Mouse (Mus musculus) midbrain, embryonic 16.5 days (tissue): ENCODE results near the gene Rtn4. TPM values are rescaled to one million over a fixed set of nuclear protein-coding genes. Genes with fewer than 3 reads are reported as not detected.

Experiments
- ATAC-seq: fragments of 200-750 bp; cut with Nextera tagmentation; 2 replicates; pipeline ENCODE4 v1.8.0; 2017; ENCODE audit warnings: moderate TSS enrichment
- H3K27ac ChIP-seq: fragments of 300-500 bp; sonication (generic); 2 replicates; pipeline ENCODE4 v1.5.1; 2014; ENCODE audit warnings: mild to moderate bottlenecking, low read length, mixed read lengths
- H3K27me3 ChIP-seq: fragments of 300-500 bp; sonication (generic); 2 replicates; pipeline ENCODE4 v1.6.1; 2014; ENCODE audit warnings: low read depth, low read length, mixed read lengths; ENCODE audit not compliant: control insufficient read depth, insufficient read depth
- H3K36me3 ChIP-seq: fragments of 300-500 bp; sonication (generic); 2 replicates; pipeline ENCODE4 v1.6.1; 2014; ENCODE audit warnings: mild to moderate bottlenecking, low read length, moderate library complexity, mixed read lengths; ENCODE audit not compliant: control insufficient read depth, insufficient read depth
- H3K4me1 ChIP-seq: fragments of 300-500 bp; sonication (generic); 2 replicates; pipeline ENCODE4 v1.6.1; 2014; ENCODE audit warnings: mild to moderate bottlenecking, low read length, mixed read lengths; ENCODE audit not compliant: control insufficient read depth, insufficient read depth
- H3K4me2 ChIP-seq: fragments of 300-500 bp; sonication (generic); 2 replicates; pipeline ENCODE4 v1.6.1; 2014; ENCODE audit warnings: mild to moderate bottlenecking, low read length, mixed read lengths
- H3K4me3 ChIP-seq: fragments of 300-500 bp; sonication (generic); 2 replicates; pipeline ENCODE4 v1.5.1; 2014; ENCODE audit warnings: low read depth, mild to moderate bottlenecking, low read length, moderate library complexity, mixed read lengths
- H3K9ac ChIP-seq: fragments of 300-500 bp; sonication (generic); 2 replicates; pipeline ENCODE4 v1.6.1; 2014; ENCODE audit warnings: low read depth, low read length, mixed read lengths
- H3K9me3 ChIP-seq: fragments of 300-500 bp; sonication (generic); replicated peaks from 2 replicates; pipeline ENCODE4 v1.6.1; 2014; ENCODE audit warnings: mild to moderate bottlenecking, low read length, mixed read lengths; ENCODE audit not compliant: control insufficient read depth, poor library complexity, severe bottlenecking
- WGBS: fragments of 180-500 bp; shearing (Covaris S2); extraction: QIAGEN DNeasy Blood & Tissue Kit; methylation state at CpG from one replicate; pipeline ENCODE4 v1.1.7; 2014; 5-methylcytosine and 5-hydroxymethylcytosine counted together
- polyA plus RNA-seq: library from polyadenylated mRNA; unstranded; fragments of >200 nt; fragmentation: Nextera tagmentation; extraction: Ambion mirVana; gene quantifications from 2 replicates; pipeline ENCODE4 v1.2.1, GENCODE M21; 2015

Rtn4 gene
- polyA plus RNA-seq, 1 experiment from 2014 or later = 140 TPM

DNA sequence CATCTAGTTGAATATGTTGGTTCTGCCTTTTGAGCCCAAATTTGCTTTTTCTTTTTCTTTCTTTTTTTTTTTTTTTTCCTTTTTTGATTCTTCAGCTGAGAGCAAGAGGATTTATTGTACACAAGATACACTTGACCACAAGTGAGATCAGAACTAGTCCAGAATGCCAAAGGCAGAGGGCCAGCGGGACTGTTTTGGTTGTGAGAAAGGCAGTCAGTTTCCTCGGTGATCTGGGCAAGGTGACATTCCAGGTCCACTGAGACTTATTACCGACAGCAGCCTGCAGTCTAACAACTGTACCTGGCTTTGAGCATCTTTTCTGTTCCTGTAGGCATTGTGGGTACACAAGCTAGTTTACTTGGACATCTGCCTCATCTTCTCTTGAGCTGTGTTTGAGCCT lies 10.0 kb downstream of the Rtn4 start:
- Histone ChIP-seq H3K4me1 (peaks cover 18% of the 10 kb centered on the region), H3K4me3 (no peak overlapping the region), H3K36me3 (peaks cover 3% of the 10 kb centered on the region; the same call in 1 of the 2 replicates), H3K27ac (no peak overlapping the region), H3K9me3 (no peaks in the 10 kb centered on the region), H3K9ac (no peak overlapping the region), H3K4me2 (no peak overlapping the region), H3K27me3 (no peaks in the 10 kb centered on the region)
- ATAC-seq = no peak
- WGBS = 81% methylated on average over 3 of the region's 3 CpGs

DNA sequence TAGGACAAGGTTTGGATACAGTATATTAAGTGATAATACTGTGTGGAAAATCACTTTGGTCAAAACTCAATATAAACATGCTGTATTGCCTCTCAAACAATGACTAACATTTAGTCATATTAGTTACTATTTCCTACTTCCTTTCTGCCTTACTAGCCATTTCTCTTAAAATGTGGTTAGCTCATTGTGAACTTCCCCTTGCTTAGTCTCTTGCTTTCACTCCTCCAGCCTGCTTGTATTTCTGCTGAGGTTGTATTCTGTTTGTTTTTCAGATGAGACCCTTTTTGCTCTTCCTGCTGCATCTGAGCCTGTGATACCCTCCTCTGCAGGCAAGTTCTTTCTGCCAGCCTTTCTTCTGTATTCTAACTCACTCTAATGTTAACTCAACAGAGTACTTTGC lies 12.5 kb downstream of the Rtn4 start:
- H3K4me2 ChIP-seq = no peak overlapping the region
- H3K9me3 ChIP-seq = no peaks in the 10 kb centered on the region
- no peak for ATAC-seq
- peaks cover 3% of the 10 kb centered on the region; the same call in 1 of the 2 replicates for H3K36me3 ChIP-seq
- H3K9ac ChIP-seq = no peak overlapping the region
- no peaks in the 10 kb centered on the region for H3K27me3 ChIP-seq
- H3K4me3 ChIP-seq = no peak overlapping the region
- peaks cover 12% of the 10 kb centered on the region for H3K4me1 ChIP-seq
- H3K27ac ChIP-seq = no peak overlapping the region

DNA sequence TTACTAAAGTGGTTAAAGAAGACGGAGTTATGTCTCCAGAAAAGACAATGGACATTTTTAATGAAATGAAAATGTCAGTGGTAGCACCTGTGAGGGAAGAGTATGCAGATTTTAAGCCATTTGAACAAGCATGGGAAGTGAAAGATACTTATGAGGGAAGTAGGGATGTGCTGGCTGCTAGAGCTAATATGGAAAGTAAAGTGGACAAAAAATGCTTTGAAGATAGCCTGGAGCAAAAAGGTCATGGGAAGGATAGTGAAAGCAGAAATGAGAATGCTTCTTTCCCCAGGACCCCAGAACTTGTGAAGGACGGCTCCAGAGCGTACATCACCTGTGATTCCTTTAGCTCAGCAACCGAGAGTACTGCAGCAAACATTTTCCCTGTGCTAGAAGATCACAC lies 14.1 kb downstream of the Rtn4 start:
- ATAC-seq = no peak
- Histone ChIP-seq H3K9ac (no peak overlapping the region), H3K9me3 (no peaks in the 10 kb centered on the region), H3K27me3 (no peaks in the 10 kb centered on the region), H3K27ac (no peak overlapping the region), H3K4me1 (peaks cover 13% of the 10 kb centered on the region), H3K4me3 (no peak overlapping the region), H3K4me2 (no peak overlapping the region), H3K36me3 (peaks cover 3% of the 10 kb centered on the region; the same call in 1 of the 2 replicates)
- WGBS = 90% methylated on average over 4 of the region's 4 CpGs

DNA sequence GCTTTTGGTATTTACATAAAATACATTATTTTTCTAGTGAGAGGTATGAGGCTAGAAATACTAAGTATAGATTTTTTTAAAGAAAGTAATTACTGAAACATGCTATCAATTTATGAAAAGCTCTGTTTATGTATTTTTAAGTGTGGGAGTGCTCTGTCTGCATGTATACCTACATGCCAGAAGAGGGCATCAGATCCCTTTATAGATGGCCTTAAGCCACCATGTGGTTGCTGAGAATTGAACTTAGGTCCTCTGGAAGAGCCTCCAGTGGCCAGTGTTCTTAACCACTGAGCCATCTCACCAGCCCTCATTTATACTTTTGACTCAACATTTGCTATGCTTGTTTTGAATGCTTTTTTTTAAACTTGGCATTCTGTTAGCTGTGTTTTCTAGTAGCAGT lies 16.8 kb downstream of the Rtn4 start:
- no peak for ATAC-seq
- Histone ChIP-seq H3K36me3 (peaks cover 3% of the 10 kb centered on the region; the same call in 1 of the 2 replicates), H3K9me3 (no peaks in the 10 kb centered on the region), H3K4me3 (no peak overlapping the region), H3K27ac (no peak overlapping the region), H3K4me2 (no peak overlapping the region), H3K4me1 (peaks cover 6% of the 10 kb centered on the region), H3K27me3 (no peaks in the 10 kb centered on the region), H3K9ac (no peak overlapping the region)

DNA sequence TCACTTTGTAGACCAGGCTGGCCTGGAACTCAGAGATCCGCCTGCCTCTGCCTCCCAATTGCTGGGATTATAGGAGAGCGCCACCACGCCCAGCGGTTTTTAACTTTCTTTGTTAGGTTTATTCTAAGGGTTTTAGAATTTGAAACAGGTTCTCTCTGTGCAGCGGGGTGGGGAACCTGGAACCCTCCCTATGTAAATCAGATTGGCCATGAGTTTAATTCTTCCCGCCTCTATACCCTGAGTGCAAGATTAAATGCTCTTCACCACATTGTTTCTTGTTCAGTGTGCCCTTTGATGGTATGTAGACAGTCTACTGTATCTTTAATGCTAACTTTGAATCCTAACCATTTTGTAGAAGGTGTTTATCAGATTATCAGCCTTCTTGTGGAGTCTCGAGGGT lies 21.4 kb downstream of the Rtn4 start:
- H3K27me3 ChIP-seq = no peaks in the 10 kb centered on the region
- no peak overlapping the region for H3K27ac ChIP-seq
- H3K9ac ChIP-seq = no peak overlapping the region
- no peak overlapping the region for H3K4me2 ChIP-seq
- no peaks in the 10 kb centered on the region for H3K9me3 ChIP-seq
- H3K36me3 ChIP-seq = no peaks in the 10 kb centered on the region
- ATAC-seq = 0 out of 2 replicates have a peak, but pooled peaks have one; percentile 33
- H3K4me1 ChIP-seq = peaks cover 8% of the 10 kb centered on the region
- H3K4me3 ChIP-seq = no peak overlapping the region
- WGBS = 92% methylated on average over 7 of the region's 7 CpGs

DNA sequence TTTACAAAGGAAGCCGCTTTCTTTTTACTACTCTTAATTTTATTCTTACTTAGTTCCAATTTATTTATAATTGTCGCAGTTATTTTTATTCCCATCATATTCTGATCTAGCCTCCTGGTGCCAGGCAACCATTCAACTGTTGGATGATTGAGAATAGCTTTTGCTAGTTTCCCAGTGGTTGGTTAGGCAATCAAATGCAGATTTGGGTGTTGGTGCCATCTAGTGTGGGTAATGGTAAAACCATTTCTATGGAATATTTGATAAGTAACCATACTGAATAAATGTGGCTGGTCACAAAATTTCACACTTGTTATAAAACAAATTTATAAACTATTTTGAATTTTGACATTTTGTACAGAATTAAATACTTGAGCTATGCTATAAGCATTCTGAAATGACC lies 22.0 kb downstream of the Rtn4 start:
- no peak overlapping the region for H3K27ac ChIP-seq
- no peak overlapping the region for H3K4me2 ChIP-seq
- H3K4me3 ChIP-seq = no peak overlapping the region
- peaks cover 8% of the 10 kb centered on the region for H3K4me1 ChIP-seq
- 91% methylated on average over 2 of the region's 2 CpGs for WGBS
- no peak for ATAC-seq
- no peak overlapping the region for H3K9ac ChIP-seq
- no peaks in the 10 kb centered on the region for H3K27me3 ChIP-seq
- no peaks in the 10 kb centered on the region for H3K9me3 ChIP-seq
- no peaks in the 10 kb centered on the region for H3K36me3 ChIP-seq

DNA sequence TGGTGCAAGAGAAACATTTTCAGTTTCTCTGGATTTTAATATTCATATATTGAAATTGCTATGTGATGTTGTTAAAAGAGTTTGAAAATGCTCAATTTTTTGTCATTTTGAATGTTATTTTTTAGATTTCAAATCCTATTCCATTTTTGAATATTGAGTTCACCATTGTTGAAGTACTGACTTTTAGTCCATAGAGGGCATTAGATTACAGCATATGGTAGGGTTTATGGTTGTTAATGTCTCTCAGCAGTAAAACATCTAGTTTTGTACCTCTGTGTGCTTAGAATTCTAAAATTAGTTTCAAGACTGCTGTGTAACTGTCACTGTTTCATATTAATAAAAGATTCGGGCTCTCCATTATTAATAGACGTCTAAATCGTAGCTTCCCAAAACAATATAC lies 22.8 kb downstream of the Rtn4 start:
- H3K9me3 ChIP-seq = no peaks in the 10 kb centered on the region
- no peak overlapping the region for H3K4me2 ChIP-seq
- no peak overlapping the region for H3K4me3 ChIP-seq
- no peaks in the 10 kb centered on the region for H3K27me3 ChIP-seq
- WGBS = 95% methylated on average over 3 of the region's 3 CpGs
- H3K27ac ChIP-seq = no peak overlapping the region
- H3K36me3 ChIP-seq = no peaks in the 10 kb centered on the region
- peaks cover 8% of the 10 kb centered on the region for H3K4me1 ChIP-seq
- no peak for ATAC-seq
- H3K9ac ChIP-seq = no peak overlapping the region

DNA sequence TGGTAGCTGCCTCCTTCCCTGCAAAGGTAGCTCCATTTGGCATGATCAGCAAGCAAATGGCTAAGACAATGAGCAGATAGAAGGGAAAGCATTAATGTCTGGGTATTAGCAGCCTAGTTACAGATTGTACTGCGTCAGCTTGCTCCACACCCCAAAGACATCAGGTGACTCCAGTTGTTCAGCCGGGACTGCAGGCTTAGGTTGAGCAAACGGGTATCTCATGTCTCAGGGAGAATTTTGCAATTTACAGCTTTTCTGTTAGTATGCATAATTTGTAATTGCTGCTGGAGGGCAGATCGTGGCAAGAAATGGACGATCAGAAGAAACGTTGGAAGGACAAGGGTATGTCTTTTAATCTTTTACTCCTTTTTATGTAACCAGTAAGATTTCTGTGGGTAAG lies 25.8 kb downstream of the Rtn4 start:
- WGBS = 36% methylated on average over 6 of the region's 6 CpGs
- H3K9ac ChIP-seq = no peak overlapping the region
- peak; percentile 72; the same call in 1 of the 2 replicates for ATAC-seq
- no peaks in the 10 kb centered on the region for H3K36me3 ChIP-seq
- no peak overlapping the region for H3K4me3 ChIP-seq
- no peaks in the 10 kb centered on the region for H3K27me3 ChIP-seq
- peaks cover 13% of the 10 kb centered on the region for H3K4me1 ChIP-seq
- no peaks in the 10 kb centered on the region for H3K9me3 ChIP-seq
- H3K27ac ChIP-seq = no peak overlapping the region
- H3K4me2 ChIP-seq = no peak overlapping the region

DNA sequence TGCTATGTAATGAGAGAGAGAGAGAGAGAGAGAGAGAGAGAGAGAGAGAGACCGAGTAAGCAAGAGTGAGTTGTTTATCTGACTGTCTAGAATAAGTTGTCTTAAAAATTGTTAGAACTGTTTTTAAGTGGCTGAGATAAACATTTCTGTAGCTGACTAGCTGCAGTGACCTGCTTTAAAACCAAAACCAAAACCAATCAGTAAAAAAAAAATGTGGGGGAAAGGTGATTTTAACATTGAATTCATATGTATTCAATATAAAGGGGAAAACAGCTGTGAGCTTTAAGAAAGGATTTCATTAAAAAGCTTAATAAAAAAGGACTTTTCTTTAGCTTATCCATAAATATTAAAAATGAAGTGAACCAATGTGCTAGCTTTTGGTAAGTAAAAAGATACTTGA lies 26.9 kb downstream of the Rtn4 start:
- H3K4me1 ChIP-seq = peaks cover 13% of the 10 kb centered on the region
- WGBS = 54% methylated on average over 1 of the region's 1 CpGs
- H3K27me3 ChIP-seq = no peaks in the 10 kb centered on the region
- ATAC-seq = no peak
- H3K36me3 ChIP-seq = no peaks in the 10 kb centered on the region
- no peaks in the 10 kb centered on the region for H3K9me3 ChIP-seq
- no peak overlapping the region for H3K4me3 ChIP-seq
- H3K9ac ChIP-seq = no peak overlapping the region
- no peak overlapping the region for H3K4me2 ChIP-seq
- no peak overlapping the region for H3K27ac ChIP-seq

DNA sequence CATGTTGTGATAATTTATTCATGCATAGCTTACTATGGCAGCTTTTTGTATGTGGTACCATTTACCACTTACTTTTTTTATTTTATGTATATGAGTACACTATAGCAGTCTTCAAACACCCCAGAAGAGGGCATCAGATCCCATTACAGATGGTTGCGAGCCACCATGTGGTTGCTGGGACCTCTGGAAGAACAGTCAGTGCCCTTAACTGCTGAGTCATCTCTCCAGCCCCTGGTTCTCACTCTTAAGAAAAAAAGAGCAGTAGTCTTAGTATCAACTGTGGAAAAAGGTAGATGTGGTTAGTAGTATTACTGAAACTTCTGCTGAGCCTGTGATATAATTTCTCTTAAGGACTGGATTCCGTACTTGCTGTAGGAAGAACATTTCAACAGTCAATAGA lies 31.5 kb downstream of the Rtn4 start:
- WGBS = 100% methylated on average over 2 of the region's 2 CpGs
- H3K9me3 ChIP-seq = no peaks in the 10 kb centered on the region
- no peaks in the 10 kb centered on the region for H3K36me3 ChIP-seq
- no peak overlapping the region for H3K4me2 ChIP-seq
- no peak overlapping the region for H3K4me3 ChIP-seq
- H3K9ac ChIP-seq = no peak overlapping the region
- no peaks in the 10 kb centered on the region for H3K27me3 ChIP-seq
- ATAC-seq = no peak
- peaks cover 7% of the 10 kb centered on the region for H3K4me1 ChIP-seq
- no peak overlapping the region for H3K27ac ChIP-seq
